Comparison of ENCODE assay signal across 40 mouse cellular contexts in the genomic region with DNA sequence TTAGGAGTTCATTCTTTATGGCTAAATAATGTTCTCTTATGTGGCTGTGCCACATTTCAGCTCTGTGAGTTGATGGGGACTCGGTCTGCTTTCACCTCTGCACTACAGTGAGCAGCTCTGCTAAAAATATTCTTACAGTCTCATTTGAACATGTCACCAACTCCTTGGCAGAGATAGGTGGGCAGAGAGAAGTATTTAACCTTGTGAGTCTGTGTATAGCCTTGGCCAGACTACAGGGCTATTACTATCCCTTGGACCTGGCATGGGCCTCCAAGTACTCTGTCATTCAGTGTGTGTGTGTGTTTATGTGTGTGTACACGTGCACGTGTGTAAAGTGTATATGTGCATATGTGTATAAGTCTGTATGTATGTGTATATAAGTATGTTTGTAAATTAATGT. TPM values are rescaled to one million over a fixed set of nuclear protein-coding genes. Genes with fewer than 3 reads are reported as not detected.
"Had no signal": no experiment of that assay in that cellular context is flagged by ENCODE, and none has a peak within 500 bp of the region (broad histone marks: within the 10 kb centered on the region; RNA-seq: fewer than 3 reads in every experiment).

No protein-coding gene starts in this region.

RNA-seq across cellular contexts. Expression of a gene that starts 1.1 kb away (rescaled TPM):
- total RNA-seq: left cerebral cortex, postnatal 10 days; left cerebral cortex, postnatal 14 days; left cerebral cortex, postnatal 25 days; left cerebral cortex, postnatal 36 days; left cerebral cortex, postnatal 4 days; liver, adult 2 months; megakaryocyte progenitor cell, adult 5-6 weeks; megakaryocyte, adult 5-6 weeks; megakaryocyte-erythroid progenitor cell, adult 5-6 weeks; midbrain, postnatal 0 days; monocyte, adult 5-6 weeks had no signal
- polyA plus RNA-seq: limb, embryonic 10.5 days; limb, embryonic 11.5 days; limb, embryonic 12.5 days; limb, embryonic 13.5 days; limb, embryonic 14.5 days; limb, embryonic 15.5 days; liver, adult 2 months; liver, embryonic 11.5 days; liver, embryonic 12.5 days; liver, embryonic 13.5 days; liver, embryonic 14.5 days; liver, embryonic 15.5 days; liver, embryonic 16.5 days; liver, postnatal 0 days; lung, adult 2 months; lung, embryonic 14.5 days; lung, embryonic 15.5 days; lung, embryonic 16.5 days; lung, postnatal 0 days; macrophage; midbrain, embryonic 10.5 days; midbrain, embryonic 11.5 days; midbrain, embryonic 12.5 days; midbrain, embryonic 13.5 days; midbrain, embryonic 14.5 days; midbrain, embryonic 15.5 days; midbrain, embryonic 16.5 days; midbrain, postnatal 0 days; myocyte; neural tube, embryonic 11.5 days; neural tube, embryonic 12.5 days had no signal

RNA-seq across cellular contexts. Expression of a gene that starts 4.6 kb away (rescaled TPM):
- total RNA-seq: left cerebral cortex, postnatal 10 days; left cerebral cortex, postnatal 14 days; left cerebral cortex, postnatal 25 days; left cerebral cortex, postnatal 36 days; left cerebral cortex, postnatal 4 days; liver, adult 2 months; megakaryocyte progenitor cell, adult 5-6 weeks; megakaryocyte, adult 5-6 weeks; megakaryocyte-erythroid progenitor cell, adult 5-6 weeks; midbrain, postnatal 0 days; monocyte, adult 5-6 weeks had no signal
- polyA plus RNA-seq: limb, embryonic 10.5 days; limb, embryonic 11.5 days; limb, embryonic 12.5 days; limb, embryonic 13.5 days; limb, embryonic 14.5 days; limb, embryonic 15.5 days; liver, adult 2 months; liver, embryonic 11.5 days; liver, embryonic 12.5 days; liver, embryonic 13.5 days; liver, embryonic 14.5 days; liver, embryonic 15.5 days; liver, embryonic 16.5 days; liver, postnatal 0 days; lung, adult 2 months; lung, embryonic 14.5 days; lung, embryonic 15.5 days; lung, embryonic 16.5 days; lung, postnatal 0 days; macrophage; midbrain, embryonic 10.5 days; midbrain, embryonic 11.5 days; midbrain, embryonic 12.5 days; midbrain, embryonic 13.5 days; midbrain, embryonic 14.5 days; midbrain, embryonic 15.5 days; midbrain, embryonic 16.5 days; midbrain, postnatal 0 days; myocyte; neural tube, embryonic 11.5 days; neural tube, embryonic 12.5 days had no signal

RNA-seq across cellular contexts. Expression of a gene that starts 6.7 kb away (rescaled TPM):
- total RNA-seq: left cerebral cortex, postnatal 10 days; left cerebral cortex, postnatal 14 days; left cerebral cortex, postnatal 25 days; left cerebral cortex, postnatal 36 days; left cerebral cortex, postnatal 4 days; liver, adult 2 months; megakaryocyte progenitor cell, adult 5-6 weeks; megakaryocyte, adult 5-6 weeks; megakaryocyte-erythroid progenitor cell, adult 5-6 weeks; midbrain, postnatal 0 days; monocyte, adult 5-6 weeks had no signal
- polyA plus RNA-seq: limb, embryonic 10.5 days; limb, embryonic 11.5 days; limb, embryonic 12.5 days; limb, embryonic 13.5 days; limb, embryonic 14.5 days; limb, embryonic 15.5 days; liver, adult 2 months; liver, embryonic 11.5 days; liver, embryonic 12.5 days; liver, embryonic 13.5 days; liver, embryonic 14.5 days; liver, embryonic 15.5 days; liver, embryonic 16.5 days; liver, postnatal 0 days; lung, adult 2 months; lung, embryonic 14.5 days; lung, embryonic 15.5 days; lung, embryonic 16.5 days; lung, postnatal 0 days; macrophage; midbrain, embryonic 10.5 days; midbrain, embryonic 11.5 days; midbrain, embryonic 12.5 days; midbrain, embryonic 13.5 days; midbrain, embryonic 14.5 days; midbrain, embryonic 15.5 days; midbrain, embryonic 16.5 days; midbrain, postnatal 0 days; myocyte; neural tube, embryonic 11.5 days; neural tube, embryonic 12.5 days had no signal

RNA-seq across cellular contexts. Expression of a gene that starts 11.5 kb away (rescaled TPM):
- total RNA-seq: left cerebral cortex, postnatal 10 days; left cerebral cortex, postnatal 14 days; left cerebral cortex, postnatal 25 days; left cerebral cortex, postnatal 36 days; left cerebral cortex, postnatal 4 days; liver, adult 2 months; megakaryocyte progenitor cell, adult 5-6 weeks; megakaryocyte, adult 5-6 weeks; megakaryocyte-erythroid progenitor cell, adult 5-6 weeks; midbrain, postnatal 0 days; monocyte, adult 5-6 weeks had no signal
- polyA plus RNA-seq: limb, embryonic 10.5 days; limb, embryonic 11.5 days; limb, embryonic 12.5 days; limb, embryonic 13.5 days; limb, embryonic 14.5 days; limb, embryonic 15.5 days; liver, adult 2 months; liver, embryonic 11.5 days; liver, embryonic 12.5 days; liver, embryonic 13.5 days; liver, embryonic 14.5 days; liver, embryonic 15.5 days; liver, embryonic 16.5 days; liver, postnatal 0 days; lung, adult 2 months; lung, embryonic 14.5 days; lung, embryonic 15.5 days; lung, embryonic 16.5 days; lung, postnatal 0 days; macrophage; midbrain, embryonic 10.5 days; midbrain, embryonic 11.5 days; midbrain, embryonic 12.5 days; midbrain, embryonic 13.5 days; midbrain, embryonic 14.5 days; midbrain, embryonic 15.5 days; midbrain, embryonic 16.5 days; midbrain, postnatal 0 days; myocyte; neural tube, embryonic 11.5 days; neural tube, embryonic 12.5 days had no signal

RNA-seq across cellular contexts. Expression of a gene that starts 12.3 kb away (rescaled TPM):
- total RNA-seq: left cerebral cortex, postnatal 10 days; left cerebral cortex, postnatal 14 days; left cerebral cortex, postnatal 25 days; left cerebral cortex, postnatal 36 days; left cerebral cortex, postnatal 4 days; liver, adult 2 months; megakaryocyte progenitor cell, adult 5-6 weeks; megakaryocyte, adult 5-6 weeks; megakaryocyte-erythroid progenitor cell, adult 5-6 weeks; midbrain, postnatal 0 days; monocyte, adult 5-6 weeks had no signal
- polyA plus RNA-seq: limb, embryonic 10.5 days; limb, embryonic 11.5 days; limb, embryonic 12.5 days; limb, embryonic 13.5 days; limb, embryonic 14.5 days; limb, embryonic 15.5 days; liver, adult 2 months; liver, embryonic 11.5 days; liver, embryonic 12.5 days; liver, embryonic 13.5 days; liver, embryonic 14.5 days; liver, embryonic 15.5 days; liver, embryonic 16.5 days; liver, postnatal 0 days; lung, adult 2 months; lung, embryonic 14.5 days; lung, embryonic 15.5 days; lung, embryonic 16.5 days; lung, postnatal 0 days; macrophage; midbrain, embryonic 10.5 days; midbrain, embryonic 11.5 days; midbrain, embryonic 12.5 days; midbrain, embryonic 13.5 days; midbrain, embryonic 14.5 days; midbrain, embryonic 15.5 days; midbrain, embryonic 16.5 days; midbrain, postnatal 0 days; myocyte; neural tube, embryonic 11.5 days; neural tube, embryonic 12.5 days had no signal
